Mouse (Mus musculus): ENCODE data around the gene Ckm. TPM values are rescaled to one million over a fixed set of nuclear protein-coding genes. Genes with fewer than 3 reads are reported as not detected.

The Ckm gene
- total and polyA plus RNA-seq, 2 experiments from 2014 or later: 4,665 to 5,632 TPM

- peak; percentile 17; the same call in 1 of the 2 replicates for TF ChIP-seq CTCF (IDR thresholded peaks at IDR 0.05; ENCODE audit: low read depth)
- TF ChIP-seq EP300 (IDR thresholded peaks at IDR 0.05; ENCODE audit: low read depth): no peak
- 91% methylated on average over 2 of the region's 2 CpGs for whole genome bisulfite sequencing
- Histone ChIP-seq H3K9me3 (replicated peaks; ENCODE audit: control insufficient read depth, low read length) (no peaks in the 10 kb centered on the region), H3K27ac (ENCODE audit: low read depth) (no peak overlapping the region), H3K4me2 (ENCODE audit: low read depth, low read length) (no peak overlapping the region), H3K4me1 (ENCODE audit: control insufficient read depth, insufficient read depth) (no peaks in the 10 kb centered on the region), H3K27me3 (ENCODE audit: control insufficient read depth, insufficient read depth, low read length) (no peaks in the 10 kb centered on the region), H3K4me3 (ENCODE audit: low read depth, low read length) (no peak overlapping the region), H3K36me3 (replicated peaks; ENCODE audit: control insufficient read depth, insufficient read depth, low read length) (peaks cover 99% of the 10 kb centered on the region), H3K9ac (replicated peaks; ENCODE audit: low read depth, low read length) (no peak overlapping the region)
- no peak for DNase-seq (ENCODE audit: low spot score)
- ATAC-seq (ENCODE audit: insufficient read depth, low read depth): no peak
Measured at GRCm38 (mm10) chr7:19432475-19432874, 27.9 kb downstream of the Ckm start.

- H3K36me3 ChIP-seq (replicated peaks; ENCODE audit: control insufficient read depth, insufficient read depth, low read length): peaks cover 87% of the 10 kb centered on the region
- no peak overlapping the region for H3K9ac ChIP-seq (replicated peaks; ENCODE audit: low read depth, low read length)
- WGBS: 100% methylated on average over 2 of the region's 2 CpGs
- H3K27me3 ChIP-seq (ENCODE audit: control insufficient read depth, insufficient read depth, low read length): no peaks in the 10 kb centered on the region
- H3K4me1 ChIP-seq (ENCODE audit: control insufficient read depth, insufficient read depth): no peaks in the 10 kb centered on the region
- no peak overlapping the region for H3K27ac ChIP-seq (ENCODE audit: low read depth)
- H3K4me2 ChIP-seq (ENCODE audit: low read depth, low read length): no peak overlapping the region
- no peak for TF ChIP-seq CTCF (IDR thresholded peaks at IDR 0.05; ENCODE audit: low read depth)
- no peak for TF ChIP-seq EP300 (IDR thresholded peaks at IDR 0.05; ENCODE audit: low read depth)
- ATAC-seq (ENCODE audit: insufficient read depth, low read depth) (no peak), DNase-seq (ENCODE audit: low spot score) (no peak)
- H3K4me3 ChIP-seq (ENCODE audit: low read depth, low read length): no peak overlapping the region
- no peaks in the 10 kb centered on the region for H3K9me3 ChIP-seq (replicated peaks; ENCODE audit: control insufficient read depth, low read length)
Measured at GRCm38 (mm10) chr7:19436276-19436675, 31.7 kb downstream of the Ckm start.

GRCm38 (mm10) chr7:19437048-19437447 lies 32.5 kb downstream of the Ckm start:
- Histone ChIP-seq H3K4me2 (ENCODE audit: low read depth, low read length) (no peak overlapping the region), H3K4me3 (ENCODE audit: low read depth, low read length) (no peak overlapping the region), H3K27ac (ENCODE audit: low read depth) (no peak overlapping the region), H3K4me1 (ENCODE audit: control insufficient read depth, insufficient read depth) (no peaks in the 10 kb centered on the region), H3K36me3 (replicated peaks; ENCODE audit: control insufficient read depth, insufficient read depth, low read length) (peaks cover 86% of the 10 kb centered on the region), H3K27me3 (ENCODE audit: control insufficient read depth, insufficient read depth, low read length) (no peaks in the 10 kb centered on the region), H3K9me3 (replicated peaks; ENCODE audit: control insufficient read depth, low read length) (no peaks in the 10 kb centered on the region), H3K9ac (replicated peaks; ENCODE audit: low read depth, low read length) (no peak overlapping the region)
- ATAC-seq (ENCODE audit: insufficient read depth, low read depth): no peak
- DNase-seq (ENCODE audit: low spot score): no peak
- 90% methylated on average over 9 of the region's 9 CpGs for WGBS
- TF ChIP-seq CTCF (IDR thresholded peaks at IDR 0.05; ENCODE audit: low read depth) (no peak), EP300 (IDR thresholded peaks at IDR 0.05; ENCODE audit: low read depth) (no peak)

GRCm38 (mm10) chr7:19441448-19442091 lies 37.0 kb downstream of the Ckm start:
- Histone ChIP-seq H3K4me1 (ENCODE audit: control insufficient read depth, insufficient read depth) (no peaks in the 10 kb centered on the region), H3K9me3 (replicated peaks; ENCODE audit: control insufficient read depth, low read length) (no peaks in the 10 kb centered on the region), H3K4me3 (ENCODE audit: low read depth, low read length) (no peak overlapping the region), H3K36me3 (replicated peaks; ENCODE audit: control insufficient read depth, insufficient read depth, low read length) (peaks cover 59% of the 10 kb centered on the region), H3K27me3 (ENCODE audit: control insufficient read depth, insufficient read depth, low read length) (no peaks in the 10 kb centered on the region), H3K27ac (ENCODE audit: low read depth) (0 out of 2 replicates have a peak overlapping the region, but pooled peaks have one; percentile 34), H3K9ac (replicated peaks; ENCODE audit: low read depth, low read length) (no peak overlapping the region), H3K4me2 (ENCODE audit: low read depth, low read length) (no peak overlapping the region)
- TF ChIP-seq EP300 (IDR thresholded peaks at IDR 0.05; ENCODE audit: low read depth): no peak
- TF ChIP-seq CTCF (IDR thresholded peaks at IDR 0.05; ENCODE audit: low read depth): no peak
- ATAC-seq (ENCODE audit: insufficient read depth, low read depth) (peak; percentile 35; the same call in 1 of the 2 replicates), DNase-seq (ENCODE audit: low spot score) (no peak)
- WGBS: 55% methylated on average over 9 of the region's 9 CpGs

- H3K4me2 ChIP-seq (ENCODE audit: low read depth, low read length): no peak overlapping the region
- no peaks in the 10 kb centered on the region for H3K27me3 ChIP-seq (ENCODE audit: control insufficient read depth, insufficient read depth, low read length)
- no peak overlapping the region for H3K4me3 ChIP-seq (ENCODE audit: low read depth, low read length)
- H3K9ac ChIP-seq (replicated peaks; ENCODE audit: low read depth, low read length): no peak overlapping the region
- 36% methylated on average over 3 of the region's 3 CpGs for WGBS
- no peaks in the 10 kb centered on the region for H3K4me1 ChIP-seq (ENCODE audit: control insufficient read depth, insufficient read depth)
- peaks cover 60% of the 10 kb centered on the region for H3K36me3 ChIP-seq (replicated peaks; ENCODE audit: control insufficient read depth, insufficient read depth, low read length)
- no peaks in the 10 kb centered on the region for H3K9me3 ChIP-seq (replicated peaks; ENCODE audit: control insufficient read depth, low read length)
- no peak overlapping the region for H3K27ac ChIP-seq (ENCODE audit: low read depth)
- ATAC-seq (ENCODE audit: insufficient read depth, low read depth) (peak; percentile 69), DNase-seq (ENCODE audit: low spot score) (peak; percentile 61)
- TF ChIP-seq EP300 (IDR thresholded peaks at IDR 0.05; ENCODE audit: low read depth) (no peak), CTCF (IDR thresholded peaks at IDR 0.05; ENCODE audit: low read depth) (peak; percentile 88)
Measured at GRCm38 (mm10) chr7:19443344-19443743, 38.8 kb downstream of the Ckm start.

GRCm38 (mm10) chr7:19444801-19445200 lies 40.2 kb downstream of the Ckm start:
- H3K9ac ChIP-seq (replicated peaks; ENCODE audit: low read depth, low read length): no peak overlapping the region

More at GRCm38 (mm10) chr7:19444801-19445200, 40.2 kb downstream of the Ckm start:
- ATAC-seq (ENCODE audit: insufficient read depth, low read depth) (no peak), DNase-seq (ENCODE audit: low spot score) (no peak)
- WGBS: 68% methylated on average over 12 of the region's 12 CpGs
- Histone ChIP-seq H3K4me3 (ENCODE audit: low read depth, low read length) (no peak overlapping the region), H3K4me1 (ENCODE audit: control insufficient read depth, insufficient read depth) (no peaks in the 10 kb centered on the region), H3K27ac (ENCODE audit: low read depth) (no peak overlapping the region), H3K9me3 (replicated peaks; ENCODE audit: control insufficient read depth, low read length) (no peaks in the 10 kb centered on the region), H3K27me3 (ENCODE audit: control insufficient read depth, insufficient read depth, low read length) (no peaks in the 10 kb centered on the region), H3K36me3 (replicated peaks; ENCODE audit: control insufficient read depth, insufficient read depth, low read length) (peaks cover 69% of the 10 kb centered on the region), H3K4me2 (ENCODE audit: low read depth, low read length) (no peak overlapping the region)
- no peak for TF ChIP-seq EP300 (IDR thresholded peaks at IDR 0.05; ENCODE audit: low read depth)
- TF ChIP-seq CTCF (IDR thresholded peaks at IDR 0.05; ENCODE audit: low read depth): no peak

Measured in heart, postnatal 0 days (tissue).